In the genomic region with DNA sequence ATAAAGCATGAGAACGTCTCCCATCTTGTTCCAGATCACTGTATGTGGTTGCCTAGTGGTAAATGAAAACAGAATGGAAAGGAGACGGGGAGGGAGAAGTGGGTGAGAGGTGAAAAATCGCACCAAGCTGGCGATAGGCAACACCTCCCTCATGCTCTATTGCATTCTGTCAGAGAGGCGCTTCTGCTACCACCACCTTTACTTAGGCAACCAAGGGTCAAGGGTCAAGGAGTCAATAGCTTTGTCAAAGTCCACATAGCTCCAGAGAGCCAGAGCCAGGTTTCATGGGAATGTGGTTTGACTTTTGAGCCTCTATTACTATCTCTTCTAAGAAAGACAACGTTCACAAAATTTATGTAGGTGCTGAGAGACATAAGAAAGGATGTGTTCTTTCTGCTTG, we compare ENCODE assay signal across 23 mouse cellular contexts. TPM values are rescaled to one million over a fixed set of nuclear protein-coding genes. Genes with fewer than 3 reads are reported as not detected.
DNase-seq lines count a peak whose midpoint lies in the region; ATAC-seq lines count a peak whose summit lies in the region.
"Had no signal": no experiment of that assay in that cellular context is flagged by ENCODE, and none has a peak within 500 bp of the region (broad histone marks: within the 10 kb centered on the region; RNA-seq: fewer than 3 reads in every experiment).

No protein-coding gene starts in this region.

- H3K9me3 ChIP-seq in forebrain, embryonic 10.5 days, result no peaks in the 10 kb centered on the region
- no peaks in the 10 kb centered on the region for H3K9me3 ChIP-seq in forebrain, embryonic 12.5 days
- H3K9me3 ChIP-seq in liver, embryonic 13.5 days (replicated peaks), result no peaks in the 10 kb centered on the region
- no peaks in the 10 kb centered on the region for H3K9me3 ChIP-seq in liver, embryonic 12.5 days (replicated peaks)
- H3K9me3 ChIP-seq: embryonic facial prominence, embryonic 12.5 days; forebrain, embryonic 13.5 days; heart, embryonic 15.5 days; hindbrain, embryonic 13.5 days had no signal

- no peak overlapping the region for H3K4me2 ChIP-seq in forebrain, embryonic 12.5 days
- no peak overlapping the region for H3K4me2 ChIP-seq in liver, embryonic 13.5 days
- no peak overlapping the region for H3K4me2 ChIP-seq in liver, embryonic 12.5 days
- H3K4me2 ChIP-seq: embryonic facial prominence, embryonic 12.5 days; forebrain, embryonic 13.5 days; heart, embryonic 11.5 days; heart, embryonic 15.5 days; hindbrain, embryonic 13.5 days had no signal

- H3K27ac ChIP-seq in forebrain, embryonic 10.5 days, result 0 out of 2 replicates have a peak overlapping the region, but pooled peaks have one; percentile 12
- no peak overlapping the region for H3K27ac ChIP-seq in forebrain, embryonic 12.5 days
- no peak overlapping the region for H3K27ac ChIP-seq in liver, embryonic 13.5 days
- no peak overlapping the region for H3K27ac ChIP-seq in liver, embryonic 12.5 days
- H3K27ac ChIP-seq: embryonic facial prominence, embryonic 12.5 days; forebrain, embryonic 13.5 days; heart, adult 2 months; heart, embryonic 15.5 days; hindbrain, embryonic 13.5 days had no signal

- no peak overlapping the region for H3K9ac ChIP-seq in forebrain, embryonic 12.5 days
- H3K9ac ChIP-seq in liver, embryonic 13.5 days, result no peak overlapping the region
- no peak overlapping the region for H3K9ac ChIP-seq in liver, embryonic 12.5 days
- H3K9ac ChIP-seq: embryonic facial prominence, embryonic 12.5 days; forebrain, embryonic 13.5 days; forebrain, postnatal 0 days; heart, embryonic 15.5 days; hindbrain, embryonic 13.5 days had no signal

- 83% methylated on average over 6 of the region's 6 CpGs for WGBS in forebrain, embryonic 10.5 days
- 89% methylated on average over 6 of the region's 6 CpGs for WGBS in forebrain, embryonic 12.5 days
- 50% methylated on average over 6 of the region's 6 CpGs for WGBS in liver, embryonic 13.5 days (ENCODE audit: insufficient replicate concordance)
- WGBS in liver, embryonic 12.5 days (ENCODE audit: insufficient replicate concordance), result 58% methylated on average over 6 of the region's 6 CpGs

- no peaks in the 10 kb centered on the region for H3K27me3 ChIP-seq in forebrain, embryonic 10.5 days (ENCODE audit: poor library complexity, severe bottlenecking)
- no peaks in the 10 kb centered on the region for H3K27me3 ChIP-seq in forebrain, embryonic 12.5 days
- H3K27me3 ChIP-seq in liver, embryonic 13.5 days, result no peaks in the 10 kb centered on the region
- H3K27me3 ChIP-seq in liver, embryonic 12.5 days (replicated peaks), result no peaks in the 10 kb centered on the region
- H3K27me3 ChIP-seq: CH12.LX; embryonic facial prominence, embryonic 12.5 days; forebrain, embryonic 13.5 days; heart, embryonic 15.5 days; hindbrain, embryonic 13.5 days had no signal

- H3K36me3 ChIP-seq in forebrain, embryonic 10.5 days (replicated peaks), result no peaks in the 10 kb centered on the region
- H3K36me3 ChIP-seq in forebrain, embryonic 12.5 days (replicated peaks), result no peaks in the 10 kb centered on the region
- H3K36me3 ChIP-seq in liver, embryonic 13.5 days, result no peaks in the 10 kb centered on the region
- H3K36me3 ChIP-seq in liver, embryonic 12.5 days, result no peaks in the 10 kb centered on the region
- H3K36me3 ChIP-seq: embryonic facial prominence, embryonic 12.5 days; heart, embryonic 15.5 days; hindbrain, embryonic 13.5 days had no signal

- no peaks in the 10 kb centered on the region for H3K4me1 ChIP-seq in forebrain, embryonic 10.5 days
- H3K4me1 ChIP-seq in forebrain, embryonic 12.5 days, result no peaks in the 10 kb centered on the region
- no peaks in the 10 kb centered on the region for H3K4me1 ChIP-seq in liver, embryonic 13.5 days (replicated peaks)
- no peaks in the 10 kb centered on the region for H3K4me1 ChIP-seq in liver, embryonic 12.5 days
- H3K4me1 ChIP-seq: forebrain, embryonic 13.5 days; heart, embryonic 15.5 days; hindbrain, embryonic 13.5 days had no signal

- H3K4me3 ChIP-seq in forebrain, embryonic 10.5 days, result no peak overlapping the region
- no peak overlapping the region for H3K4me3 ChIP-seq in forebrain, embryonic 12.5 days (replicated peaks)
- H3K4me3 ChIP-seq in liver, embryonic 13.5 days (replicated peaks), result no peak overlapping the region
- H3K4me3 ChIP-seq in liver, embryonic 12.5 days, result no peak overlapping the region
- H3K4me3 ChIP-seq: embryonic facial prominence, embryonic 12.5 days; forebrain, embryonic 13.5 days; heart, adult 2 months; heart, embryonic 15.5 days; hindbrain, embryonic 13.5 days had no signal

- DNase-seq in forebrain, embryonic 10.5 days (ENCODE audit: extremely low spot score, low spot score), result no peak
- DNase-seq in kidney, adult 8-10 months, result peak; percentile 6 to 45
- no peak for DNase-seq in kidney, postnatal 14 days
- no peak for DNase-seq in liver, embryonic 13.5 days
- peak; percentile 67 for DNase-seq in yolk sac, embryonic 10.5 days (ENCODE audit: low spot score)
- DNase-seq: adrenal gland, postnatal 14 days; cerebellum, adult 11-12 months; cerebellum, adult 9-10 months; cerebellum, postnatal 25 days; forebrain, postnatal 0 days; gastrocnemius, postnatal 14 days; heart, adult 2 months; heart, postnatal 14 days had no signal

- ATAC-seq in forebrain, embryonic 12.5 days (ENCODE audit: low FRiP score), result no peak
- 0 out of 2 replicates have a peak, but pooled peaks have one; percentile 45 for ATAC-seq in liver, embryonic 13.5 days (ENCODE audit: low read depth)
- no peak for ATAC-seq in liver, embryonic 12.5 days
- ATAC-seq: activated CD4-positive, CD25-positive, alpha-beta regulatory T cell, adult 4 months; forebrain, embryonic 13.5 days; forebrain, postnatal 0 days; Patski had no signal

RNA-seq across cellular contexts. Expression of gene Ntrk2, which starts 50.2 kb away (rescaled TPM):
- polyA plus RNA-seq in forebrain, embryonic 10.5 days (2016; fragmentation: Nextera tagmentation; extraction: Ambion mirVana), result 27.8 and 33.2 TPM in 2 replicates
- polyA plus RNA-seq in forebrain, embryonic 12.5 days (2016; fragmentation: Nextera tagmentation; extraction: Ambion mirVana), result 46.6 and 51.7 TPM in 2 replicates
- polyA plus RNA-seq in liver, embryonic 13.5 days (2015; fragmentation: Nextera tagmentation; extraction: Ambion mirVana), result 0.16 and 0.27 TPM in 2 replicates
- polyA plus RNA-seq in liver, embryonic 12.5 days (2016; fragmentation: Nextera tagmentation; extraction: Ambion mirVana), result 0.20 TPM in 2 replicates
- polyA plus RNA-seq: activated CD4-positive, CD25-positive, alpha-beta regulatory T cell, adult 4 months had no signal

Comparison
In these comparisons a context has a peak if more than half of its experiments do, and no peak if none do; other contexts are left out.
1. DNase-seq: peak in kidney, adult 8-10 months (2 of 2) and yolk sac, embryonic 10.5 days (single experiment); none in forebrain, embryonic 10.5 days (single experiment), kidney, postnatal 14 days (single experiment) and liver, embryonic 13.5 days (single experiment).
2. RNA of gene Ntrk2, which starts 50.2 kb away (polyA plus RNA-seq): 46.6 to 51.7 TPM in forebrain, embryonic 12.5 days and 27.8 to 33.2 TPM in forebrain, embryonic 10.5 days; 0.16 to 0.27 TPM in liver, embryonic 13.5 days and 0.20 TPM in liver, embryonic 12.5 days; every median in the first group is over 10 times any median in the second.